Mouse (Mus musculus) CH12.LX (cell line): ENCODE data around the gene Gm28845. TPM values are rescaled to one million over a fixed set of nuclear protein-coding genes. Genes with fewer than 3 reads are reported as not detected.

ENCODE experiments used
- DNase-seq: peaks from one replicate; pipeline ENCODE4 v3.0.0-alpha.2; 2013; ENCODE audit errors: extremely low read depth
- H3K27ac ChIP-seq: 2 replicates; pipeline ENCODE4 v1.5.1; 2012; ENCODE audit warnings: low read depth, mild to moderate bottlenecking, control low read depth, moderate library complexity; ENCODE audit not compliant: insufficient read depth
- H3K27me3 ChIP-seq: replicated peaks from 2 replicates; pipeline ENCODE3; 2012; ENCODE audit warnings: inconsistent platforms
- H3K36me3 ChIP-seq, 2 experiments: replicated peaks in 1 of 2; 2 replicates each; pipeline versions ENCODE3 to v1.6.1; 2012; ENCODE audit warnings: inconsistent platforms in 1 of 2, low read length in 1 of 2, mild to moderate bottlenecking in 1 of 2, mixed read lengths in 1 of 2, moderate library complexity in 1 of 2; ENCODE audit not compliant: control insufficient read depth in 1 of 2, insufficient read depth in 1 of 2
- H3K4me1 ChIP-seq, 2 experiments: 2 replicates each; pipeline ENCODE4 v1.6.1; 2012; ENCODE audit warnings: inconsistent platforms in 1 of 2, moderate library complexity in 1 of 2; ENCODE audit not compliant: insufficient read depth in 2 of 2, control insufficient read depth in 1 of 2
- H3K4me2 ChIP-seq: 2 replicates; pipeline ENCODE4 v1.6.1; 2012; ENCODE audit warnings: low read depth, mild to moderate bottlenecking, control low read depth; ENCODE audit not compliant: poor library complexity, insufficient read depth, severe bottlenecking
- H3K4me3 ChIP-seq, 3 experiments: fragments of 150-350 bp in 1 of 3; sonication (generic) in 1 of 3; replicated peaks in 1 of 3; 2 replicates each; pipeline versions ENCODE3 to v1.5.1; 2011 to 2012; ENCODE audit warnings: low read depth in 2 of 3, low read length in 2 of 3, mild to moderate bottlenecking in 2 of 3, moderate library complexity in 2 of 3, control low read depth in 1 of 3, improper control_type of control experiment in 1 of 3, inconsistent platforms in 1 of 3, mixed read lengths in 1 of 3; ENCODE audit not compliant: poor library complexity in 1 of 3
- H3K79me2 ChIP-seq: replicated peaks from 2 replicates; pipeline ENCODE4 v1.6.1; 2012; ENCODE audit warnings: mild to moderate bottlenecking, moderate library complexity; ENCODE audit not compliant: control insufficient read depth, poor library complexity, insufficient read depth, severe bottlenecking; ENCODE audit errors: extremely low read depth
- H3K9ac ChIP-seq: 2 replicates; pipeline ENCODE4 v1.6.1; 2012; ENCODE audit warnings: low read depth, mild to moderate bottlenecking, control low read depth, moderate library complexity; ENCODE audit not compliant: insufficient read depth
- H3K9me3 ChIP-seq: replicated peaks from 2 replicates; pipeline ENCODE3; 2012; ENCODE audit warnings: low read length, inconsistent platforms, mixed read lengths
- BHLHE40 ChIP-seq: IDR thresholded peaks from 2 replicates; pipeline ENCODE4 v1.6.1; 2011; ENCODE audit warnings: mild to moderate bottlenecking, low read depth, low read length, improper control_type of control experiment
- CHD2 ChIP-seq: IDR thresholded peaks from 2 replicates; pipeline ENCODE4 v1.6.1; 2011; ENCODE audit warnings: low read length, improper control_type of control experiment
- CTCF ChIP-seq, 2 experiments: IDR thresholded peaks in 1 of 2; conservative IDR thresholded peaks in 1 of 2; 2 replicates each; pipeline ENCODE4 v1.5.1; 2011 to 2012; ENCODE audit warnings: low read depth in 2 of 2, low read length in 2 of 2, improper control_type of control experiment in 1 of 2, inconsistent platforms in 1 of 2, mild to moderate bottlenecking in 1 of 2, moderate library complexity in 1 of 2
- E2F4 ChIP-seq: IDR thresholded peaks from 2 replicates; pipeline ENCODE4 v1.6.1; 2011; ENCODE audit warnings: low read depth, low read length, improper control_type of control experiment; ENCODE audit not compliant: insufficient replicate concordance
- ELF1 ChIP-seq: IDR thresholded peaks from 2 replicates; pipeline ENCODE4 v1.6.1; 2014; ENCODE audit warnings: low read depth, mild to moderate bottlenecking, inconsistent platforms, low read length, improper control_type of control experiment
- EP300 ChIP-seq: IDR thresholded peaks from 2 replicates; pipeline ENCODE4 v1.6.1; 2011; ENCODE audit warnings: low read length, improper control_type of control experiment
- ETS1 ChIP-seq: conservative IDR thresholded peaks from 2 replicates; pipeline ENCODE4 v1.6.1; 2012; ENCODE audit warnings: low read depth, mild to moderate bottlenecking, inconsistent platforms, low read length, improper control_type of control experiment, moderate library complexity
- GABPA ChIP-seq: IDR thresholded peaks from 2 replicates; pipeline ENCODE4 v1.6.1; 2012; ENCODE audit warnings: low read depth, low read length, improper control_type of control experiment, inconsistent platforms; ENCODE audit not compliant: insufficient replicate concordance
- HCFC1 ChIP-seq: IDR thresholded peaks from 2 replicates; pipeline ENCODE4 v1.6.1; 2012; ENCODE audit warnings: low read depth, mild to moderate bottlenecking, inconsistent platforms, low read length, improper control_type of control experiment
- IRF4 ChIP-seq: IDR thresholded peaks from 2 replicates; pipeline ENCODE4 v1.6.1; 2014; ENCODE audit warnings: low read depth, mild to moderate bottlenecking, inconsistent platforms, low read length, improper control_type of control experiment
- JUN ChIP-seq: IDR thresholded peaks from 2 replicates; pipeline ENCODE4 v1.6.1; 2011; ENCODE audit warnings: low read depth, mild to moderate bottlenecking, low read length, improper control_type of control experiment, moderate library complexity; ENCODE audit not compliant: insufficient read depth
- JUND ChIP-seq: conservative IDR thresholded peaks from 2 replicates; pipeline ENCODE4 v1.6.1; 2011; ENCODE audit warnings: low read depth, low read length, improper control_type of control experiment
- KAT2A ChIP-seq: IDR thresholded peaks from 2 replicates; pipeline ENCODE4 v1.6.1; 2012; ENCODE audit warnings: low read length, improper control_type of control experiment, inconsistent platforms; ENCODE audit not compliant: insufficient replicate concordance
- MAFK ChIP-seq: IDR thresholded peaks from 2 replicates; pipeline ENCODE4 v1.6.1; 2011; ENCODE audit warnings: low read length, improper control_type of control experiment; ENCODE audit not compliant: insufficient replicate concordance
- MAX ChIP-seq: IDR thresholded peaks from 2 replicates; pipeline ENCODE4 v1.6.1; 2011; ENCODE audit warnings: low read length, improper control_type of control experiment
- MEF2A ChIP-seq: IDR thresholded peaks from 2 replicates; pipeline ENCODE4 v1.6.1; 2014; ENCODE audit warnings: low read depth, mild to moderate bottlenecking, inconsistent platforms, low read length, improper control_type of control experiment, borderline replicate concordance
- MXI1 ChIP-seq: IDR thresholded peaks from 2 replicates; pipeline ENCODE4 v1.6.1; 2011; ENCODE audit warnings: mild to moderate bottlenecking, low read depth, low read length, improper control_type of control experiment
- NRF1 ChIP-seq: IDR thresholded peaks from 2 replicates; pipeline ENCODE4 v1.6.1; 2014; ENCODE audit warnings: low read depth, mild to moderate bottlenecking, inconsistent platforms, low read length, improper control_type of control experiment, moderate library complexity
- PAX5 ChIP-seq: IDR thresholded peaks from 2 replicates; pipeline ENCODE4 v1.6.1; 2012; ENCODE audit warnings: low read length, inconsistent platforms, mixed read lengths
- POLR2AphosphoS2 ChIP-seq: IDR thresholded peaks from 2 replicates; pipeline ENCODE4 v1.6.1; 2011; ENCODE audit warnings: low read depth, low read length, improper control_type of control experiment
- RCOR1 ChIP-seq: conservative IDR thresholded peaks from 2 replicates; pipeline ENCODE4 v1.6.1; 2012; ENCODE audit warnings: low read depth, mild to moderate bottlenecking, inconsistent platforms, low read length, improper control_type of control experiment
- SMC3 ChIP-seq: IDR thresholded peaks from 2 replicates; pipeline ENCODE4 v1.6.1; 2011; ENCODE audit warnings: low read depth, low read length, improper control_type of control experiment
- USF1 ChIP-seq: IDR thresholded peaks from 2 replicates; pipeline ENCODE4 v1.6.1; 2014; ENCODE audit warnings: low read depth, mild to moderate bottlenecking, inconsistent platforms, low read length, improper control_type of control experiment
- USF2 ChIP-seq: conservative IDR thresholded peaks from 2 replicates; pipeline ENCODE4 v1.6.1; 2011; ENCODE audit warnings: low read depth, low read length, improper control_type of control experiment
- ZC3H11A ChIP-seq: IDR thresholded peaks from 2 replicates; pipeline ENCODE4 v1.6.1; 2012; ENCODE audit warnings: low read depth, mild to moderate bottlenecking, inconsistent platforms, low read length, improper control_type of control experiment
- ZKSCAN1 ChIP-seq: IDR thresholded peaks from 2 replicates; pipeline ENCODE4 v1.6.1; 2012; ENCODE audit warnings: low read depth, inconsistent platforms, low read length, improper control_type of control experiment, borderline replicate concordance
- dilution Hi-C: fragments of 300-500 bp; cut with MboI; formaldehyde crosslinking; loops from 2 replicates; pipeline ENCODE4 v1.14.3; 2020; ENCODE audit warnings: low sequenced_read_pairs; ENCODE audit not compliant: extremely low pct_unique_long_range_greater_than_20kb, extremely low pct_ligation_motif_present
- in situ Hi-C: fragments of 300-500 bp; cut with MboI; formaldehyde crosslinking; loops from 3 replicates; pipeline ENCODE4 v1.14.3; 2019; ENCODE audit warnings: low sequenced_read_pairs, low pct_ligation_motif_present, low pct_unique_long_range_greater_than_20kb, mixed read lengths
- polyA plus RNA-seq: library from polyadenylated mRNA; unstranded; fragments of >175 nt; gene quantifications from 2 replicates; pipeline ENCODE4 v1.2.1, GENCODE M21; 2012; ENCODE audit warnings: low read depth; ENCODE audit not compliant: insufficient read length
- total RNA-seq, 2 experiments: library from RNA; depleted of rRNA; stranded (reverse); fragments of 300-350 nt in 1 of 2; fragments of >200 nt in 1 of 2; gene quantifications; 2 replicates each; pipeline ENCODE4 v1.2.3; 2012 to 2014

Gm28845 gene
- total and polyA plus RNA-seq, 3 experiments: not detected

- no peak overlapping the region for H3K9ac ChIP-seq
- no peak for TF ChIP-seq MAFK
- no peak for TF ChIP-seq ETS1
- no peak for TF ChIP-seq BHLHE40
- no peak for TF ChIP-seq IRF4
- TF ChIP-seq MXI1: no peak
- TF ChIP-seq PAX5: no peak
- TF ChIP-seq USF1: no peak
- TF ChIP-seq JUND: no peak
- TF ChIP-seq USF2: no peak
- no peak for TF ChIP-seq ZKSCAN1
- no peak for TF ChIP-seq EP300
- TF ChIP-seq MEF2A: no peak
- TF ChIP-seq POLR2AphosphoS2: no peak
- TF ChIP-seq ZC3H11A: no peak
- no peak for TF ChIP-seq HCFC1
- TF ChIP-seq CTCF (conservative IDR thresholded peaks at IDR 0.05 in 1 of 2, IDR thresholded peaks at IDR 0.05 in 1 of 2; ENCODE audit: low read depth in 2 of 2, low read length in 2 of 2): no peak
- no peak overlapping the region for H3K4me2 ChIP-seq
- dilution Hi-C loops: no loop called here
- no peaks in the 10 kb centered on the region for H3K4me1 ChIP-seq
- no peak for DNase-seq
- H3K27me3 ChIP-seq: no peaks in the 10 kb centered on the region
- H3K4me3 ChIP-seq: no peak overlapping the region
- no peak overlapping the region for H3K27ac ChIP-seq
- H3K36me3 ChIP-seq: no peaks in the 10 kb centered on the region
- in situ Hi-C loops: no loop called here
- H3K9me3 ChIP-seq: peaks cover 6% of the 10 kb centered on the region
- H3K79me2 ChIP-seq: no peaks in the 10 kb centered on the region
These were observed 28.0 kb upstream of the Gm28845 start for GRCm38 (mm10) chr1:65147326-65147725.

GRCm38 (mm10) chr1:65146601-65147000 is 27.2 kb upstream of the Gm28845 start:
- Histone ChIP-seq H3K9ac (no peak overlapping the region), H3K4me2 (no peak overlapping the region), H3K9me3 (peaks cover 6% of the 10 kb centered on the region), H3K27me3 (no peaks in the 10 kb centered on the region), H3K79me2 (no peaks in the 10 kb centered on the region), H3K4me3 (no peak overlapping the region), H3K36me3 (no peaks in the 10 kb centered on the region), H3K27ac (no peak overlapping the region), H3K4me1 (no peaks in the 10 kb centered on the region)
- no peak for DNase-seq
- no peak for TF ChIP-seq ZKSCAN1
- TF ChIP-seq E2F4: no peak
- no peak for TF ChIP-seq ELF1
- no peak for TF ChIP-seq MAX
- TF ChIP-seq JUND: no peak
- no peak for TF ChIP-seq NRF1
- TF ChIP-seq SMC3: no peak
- TF ChIP-seq GABPA: no peak
- no peak for TF ChIP-seq MAFK
- no peak for TF ChIP-seq CHD2
- no peak for TF ChIP-seq KAT2A
- no peak for TF ChIP-seq JUN
- TF ChIP-seq RCOR1: no peak
- TF ChIP-seq POLR2AphosphoS2: no peak
- no peak for TF ChIP-seq MXI1
- in situ Hi-C loops (no loop called here), dilution Hi-C loops (no loop called here)
